Mouse (Mus musculus) CD4-positive, CD25-positive, alpha-beta regulatory T cell, adult 4 months (primary cell): Measurements from ENCODE around the gene Ccng2. TPM values are rescaled to one million over a fixed set of nuclear protein-coding genes. Genes with fewer than 3 reads are reported as not detected.

Source experiments
- ATAC-seq: one replicate; pipeline ENCODE4 v1.8.0; 2017
- polyA plus RNA-seq, 2 experiments: library from polyadenylated mRNA; unstranded; fragments of 100-300 nt; shearing (Covaris generic); gene quantifications; one replicate each; pipeline ENCODE4 v1.2.1; 2017

Ccng2 gene
- polyA plus RNA-seq, result 10 to 100 TPM; 19.3 to 30.6 TPM

DNA sequence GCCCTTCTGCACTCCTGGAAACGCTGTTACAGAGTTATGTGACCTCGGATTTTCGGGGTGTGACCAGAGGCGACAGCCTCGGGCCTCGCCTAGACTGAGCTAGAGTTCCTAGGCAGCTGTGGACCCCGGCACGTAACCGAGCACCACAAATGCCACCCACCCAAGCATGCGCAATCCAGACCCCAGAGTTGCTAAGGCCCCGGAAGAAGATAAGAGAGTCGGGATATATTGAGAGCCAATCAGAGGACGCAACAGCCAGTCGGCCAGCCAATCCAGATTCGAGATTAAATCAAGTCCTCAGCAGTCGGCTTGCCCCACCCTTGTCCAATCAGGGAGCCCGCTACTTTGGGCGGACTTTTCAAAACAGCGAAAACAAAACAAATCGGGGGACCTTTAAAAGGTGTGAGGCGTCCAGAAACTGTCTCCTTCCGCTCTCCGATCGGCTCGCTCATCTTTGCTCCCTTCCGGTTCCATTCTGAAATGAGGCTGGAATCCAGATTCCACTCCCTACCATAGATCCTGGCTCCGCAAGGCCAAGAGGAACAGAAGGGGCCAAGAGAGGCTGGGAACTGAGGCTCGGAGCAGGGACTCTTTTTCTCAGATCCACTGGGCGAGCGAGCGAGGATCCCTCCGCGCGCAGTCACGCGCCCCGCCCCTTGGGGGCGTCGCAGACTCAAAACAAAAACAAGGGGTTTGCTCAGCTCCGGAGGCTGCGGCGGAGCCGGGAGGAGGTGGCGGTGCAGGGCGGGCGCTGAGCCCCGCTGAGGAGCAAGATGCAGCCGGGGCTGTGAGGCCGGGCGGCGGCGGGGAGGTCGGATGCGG lies at the start of gene Ccng2:
Gene Ccng2, plus strand, starts transcription at position 375 of the 822 bp plus-strand sequence.
- ATAC-seq, result peak; percentile 74

DNA sequence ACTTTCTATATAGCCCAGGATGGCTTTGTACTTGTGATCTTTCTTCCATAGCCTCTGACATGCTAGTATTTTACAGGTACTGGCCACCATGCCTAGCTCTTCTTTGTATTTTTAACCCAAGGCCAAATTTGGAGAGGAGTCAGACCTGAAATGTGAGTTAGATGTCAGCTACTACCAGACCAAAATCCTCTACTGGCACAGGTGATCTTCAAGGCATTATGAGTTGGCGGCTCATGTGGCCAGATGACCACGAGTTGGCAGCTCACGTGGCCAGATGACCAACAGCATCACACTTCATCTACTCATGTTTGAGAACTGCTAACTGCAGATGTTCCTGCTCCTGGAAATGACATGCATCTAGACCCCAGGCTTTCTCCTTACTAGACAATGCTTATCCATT lies 48.7 kb upstream of the Ccng2 start:
- no peak for ATAC-seq

DNA sequence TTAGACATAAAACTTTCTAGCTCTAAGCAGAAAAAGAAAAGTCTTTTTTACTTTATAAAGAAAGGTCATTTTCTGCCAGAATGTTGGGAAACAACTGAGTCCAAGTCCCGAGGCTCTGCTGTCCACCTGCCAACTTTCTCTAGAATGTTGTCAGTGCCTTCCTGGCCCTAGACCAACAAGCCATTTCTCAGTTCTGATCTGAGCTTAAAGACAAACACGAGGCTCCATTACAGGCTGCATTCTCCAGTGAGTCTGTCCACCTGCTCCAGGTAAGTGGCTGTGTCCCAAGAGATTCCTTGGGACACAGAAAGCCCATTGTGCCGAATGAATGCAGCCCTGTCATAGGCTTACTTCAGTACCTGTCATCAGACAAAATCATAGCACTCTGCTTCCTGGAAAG lies 45.4 kb upstream of the Ccng2 start:
- no peak for ATAC-seq

GRCm38 (mm10) chr5:93224549-93224948 lies 42.5 kb upstream of the Ccng2 start:
- ATAC-seq, result no peak

- ATAC-seq, result no peak
These were observed 39.9 kb upstream of the Ccng2 start for GRCm38 (mm10) chr5:93227157-93227556.

- peak; percentile 77 for ATAC-seq
These were observed 37.5 kb upstream of the Ccng2 start for GRCm38 (mm10) chr5:93229527-93229926.

DNA sequence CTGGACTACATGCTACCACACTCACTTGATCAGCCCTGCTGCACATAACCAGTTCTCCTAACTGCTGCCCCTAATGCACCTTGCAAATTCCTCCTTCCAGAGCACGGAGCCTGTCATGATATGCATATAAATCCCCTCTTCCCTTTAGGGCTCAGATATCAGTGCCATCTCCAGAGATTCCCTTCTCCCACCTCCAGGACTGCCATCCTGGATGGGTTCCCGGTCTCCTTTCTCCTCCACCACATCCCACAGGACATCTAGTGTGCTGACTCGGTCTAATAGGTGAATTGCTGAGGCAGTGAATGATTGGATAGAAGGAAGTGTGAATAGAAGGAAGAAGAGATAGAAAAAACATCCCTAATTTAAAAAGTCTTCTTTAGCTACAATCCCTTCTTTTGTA lies 35.3 kb upstream of the Ccng2 start:
- ATAC-seq, result no peak

DNA sequence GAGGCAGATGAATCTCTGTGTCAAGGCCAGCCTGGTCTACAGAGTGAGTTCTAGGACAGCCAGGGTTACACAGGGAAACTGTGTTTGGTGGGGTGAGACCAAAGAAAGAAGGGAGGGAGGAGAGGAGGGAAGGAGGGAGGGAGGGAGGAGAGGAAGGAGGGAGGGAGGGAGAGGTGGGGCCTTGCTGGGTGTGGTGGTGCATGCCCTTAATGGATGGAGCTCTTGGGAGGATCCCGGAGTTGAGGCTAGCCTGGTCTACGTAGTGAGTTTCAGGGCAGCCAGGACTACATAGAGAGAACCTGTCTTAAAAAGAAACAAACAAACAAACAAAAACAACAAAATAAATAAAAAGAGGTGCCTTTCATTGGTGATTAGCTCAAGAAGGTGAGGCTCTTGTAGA lies 34.2 kb upstream of the Ccng2 start:
- ATAC-seq, result no peak

DNA sequence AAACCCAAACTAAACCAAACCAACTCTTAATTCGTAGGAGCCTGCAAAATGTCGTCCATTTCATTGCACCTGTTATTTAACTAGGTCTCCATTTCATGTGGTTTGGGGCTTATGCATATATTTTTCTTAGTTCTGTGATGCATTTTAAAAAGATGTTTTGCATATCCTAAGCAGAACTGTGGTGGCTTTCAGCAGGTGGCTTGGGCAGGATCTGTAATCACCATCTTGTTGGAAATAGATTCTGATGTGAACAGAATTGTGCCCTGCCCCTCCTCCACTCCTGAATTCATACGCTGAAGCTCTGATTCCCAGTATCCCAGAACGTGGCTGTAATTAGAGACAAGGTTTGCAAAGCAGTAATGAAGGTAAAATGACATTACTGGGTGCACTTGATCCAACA lies 32.9 kb upstream of the Ccng2 start:
- ATAC-seq, result no peak

DNA sequence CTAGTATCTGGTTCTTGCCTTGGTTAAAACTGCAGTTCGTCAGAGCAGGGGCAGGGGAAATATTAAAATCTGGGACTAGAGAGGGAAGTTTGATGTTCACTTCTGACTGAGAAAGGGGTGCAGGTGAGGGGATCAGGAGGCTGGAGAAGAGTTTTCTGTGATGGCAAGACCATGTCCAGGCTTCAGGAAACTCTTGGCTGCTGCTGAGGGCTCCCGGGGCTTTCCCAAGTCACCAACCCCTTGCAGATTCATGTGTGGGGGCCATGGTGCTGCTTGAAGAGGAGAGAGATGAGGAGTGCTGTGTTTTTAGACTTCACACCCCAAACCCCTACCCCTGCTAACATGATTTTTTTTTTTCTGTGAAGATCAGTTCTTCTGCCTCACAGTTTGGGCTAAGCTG lies 32.5 kb upstream of the Ccng2 start:
- ATAC-seq, result no peak

DNA sequence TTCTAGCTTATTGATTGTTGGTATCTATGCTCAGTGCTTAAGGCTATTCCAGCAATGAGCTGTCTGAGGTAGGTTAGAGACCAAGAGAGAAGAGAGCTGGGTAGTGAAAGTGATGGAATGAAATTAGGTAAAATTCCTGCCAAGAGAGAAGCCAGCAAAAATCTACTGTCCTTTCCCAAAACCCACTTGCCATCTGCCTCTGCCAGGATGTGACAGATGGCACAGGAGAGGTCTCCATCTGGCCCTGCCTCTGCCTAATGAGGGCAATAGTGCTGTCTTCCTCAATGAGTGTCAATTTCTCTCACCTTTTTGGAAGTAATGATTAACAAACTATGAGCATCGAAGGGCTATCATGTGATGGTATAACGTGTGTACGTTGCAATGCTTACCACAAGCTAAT lies 31.2 kb upstream of the Ccng2 start:
- no peak for ATAC-seq

DNA sequence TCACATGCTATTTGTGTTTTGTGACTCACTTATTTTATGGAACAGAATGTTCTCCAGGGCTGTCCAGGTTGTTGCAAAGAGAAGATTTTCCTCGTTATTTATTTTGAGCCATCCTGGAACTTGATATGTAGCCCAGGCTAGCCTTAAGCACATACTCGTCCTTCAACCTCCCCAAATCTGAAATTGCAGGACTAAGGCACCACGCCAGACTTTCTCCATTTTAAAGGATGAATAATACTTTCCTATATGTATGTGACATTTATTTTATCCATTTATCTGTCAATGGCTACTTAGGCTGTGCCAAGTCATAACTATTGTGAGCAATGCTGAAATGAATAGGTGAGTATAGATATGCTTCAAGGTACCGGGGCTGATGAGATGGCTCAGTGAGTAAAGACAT lies 30.5 kb upstream of the Ccng2 start:
- ATAC-seq, result no peak

- ATAC-seq, result no peak
These were observed 27.2 kb upstream of the Ccng2 start for GRCm38 (mm10) chr5:93239590-93240544.

- no peak for ATAC-seq
These were observed 21.8 kb upstream of the Ccng2 start for GRCm38 (mm10) chr5:93245280-93245679.

DNA sequence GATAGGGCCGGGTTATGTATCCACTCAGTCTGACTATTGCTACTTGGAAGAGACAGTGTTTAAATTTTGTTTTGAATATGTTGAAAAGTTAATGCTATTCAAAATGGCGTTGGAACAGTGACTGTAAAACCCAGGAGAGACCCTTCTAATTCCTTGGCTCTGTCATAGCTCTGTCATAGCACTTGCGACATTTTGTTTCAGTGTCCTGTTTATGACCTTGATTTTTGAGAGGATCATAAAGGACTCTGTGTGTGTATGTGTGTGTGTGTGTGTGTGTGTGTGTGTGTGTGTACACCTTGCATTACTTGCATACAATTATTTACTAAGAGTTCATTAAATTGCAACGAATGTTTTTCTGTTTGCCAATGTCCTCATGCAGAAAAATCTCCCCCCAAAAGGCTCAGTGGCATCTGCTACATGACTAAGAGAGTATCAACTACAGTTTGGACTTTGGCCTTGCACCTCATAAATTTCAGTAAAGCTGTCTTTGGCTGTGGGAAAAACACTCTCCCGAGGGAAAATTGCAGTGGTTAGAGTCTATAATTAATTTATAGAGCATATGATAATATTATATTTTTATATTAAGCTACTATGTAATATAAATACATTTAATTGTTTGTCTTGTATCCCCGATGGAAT lies 17.0 kb upstream of the Ccng2 start:
- ATAC-seq, result no peak

DNA sequence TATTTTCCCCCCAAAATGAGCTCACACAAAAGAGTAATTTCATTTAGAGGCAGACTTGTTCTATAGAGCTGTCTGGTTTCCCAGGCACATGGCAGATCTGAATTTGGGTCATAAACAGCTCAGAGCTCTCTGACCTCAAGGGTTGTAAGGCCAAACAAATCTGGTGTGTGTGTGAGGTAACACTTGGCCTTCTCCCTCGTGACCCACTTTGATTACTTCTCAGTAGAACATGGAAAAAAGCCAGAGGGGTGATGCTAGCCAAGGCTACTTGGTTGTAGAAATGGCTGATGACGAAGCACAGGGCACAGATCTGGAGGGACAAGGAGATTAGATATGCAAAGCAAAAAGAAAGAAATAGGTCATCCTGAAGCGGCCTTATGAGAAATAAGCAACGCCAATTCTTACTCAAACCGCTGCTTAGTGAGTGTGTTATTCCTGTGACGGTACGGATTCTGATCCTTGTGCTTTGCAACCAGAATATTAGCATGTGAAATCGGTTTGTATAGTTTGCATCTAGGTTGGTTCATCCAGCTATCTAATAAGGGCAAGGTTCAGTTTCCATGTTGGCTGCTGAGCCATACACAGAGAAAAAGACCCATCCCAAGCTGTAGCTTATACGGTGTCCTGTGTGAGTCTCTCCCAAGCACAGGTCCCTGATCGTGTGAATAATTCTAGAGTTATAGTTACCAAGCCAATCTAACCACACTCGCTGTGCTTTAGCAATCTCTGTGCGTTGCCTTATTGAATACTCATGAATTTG lies 15.9 kb upstream of the Ccng2 start:
- ATAC-seq, result no peak

- peak; percentile 49 for ATAC-seq
These were observed 11.2 kb upstream of the Ccng2 start for GRCm38 (mm10) chr5:93255759-93256265.

DNA sequence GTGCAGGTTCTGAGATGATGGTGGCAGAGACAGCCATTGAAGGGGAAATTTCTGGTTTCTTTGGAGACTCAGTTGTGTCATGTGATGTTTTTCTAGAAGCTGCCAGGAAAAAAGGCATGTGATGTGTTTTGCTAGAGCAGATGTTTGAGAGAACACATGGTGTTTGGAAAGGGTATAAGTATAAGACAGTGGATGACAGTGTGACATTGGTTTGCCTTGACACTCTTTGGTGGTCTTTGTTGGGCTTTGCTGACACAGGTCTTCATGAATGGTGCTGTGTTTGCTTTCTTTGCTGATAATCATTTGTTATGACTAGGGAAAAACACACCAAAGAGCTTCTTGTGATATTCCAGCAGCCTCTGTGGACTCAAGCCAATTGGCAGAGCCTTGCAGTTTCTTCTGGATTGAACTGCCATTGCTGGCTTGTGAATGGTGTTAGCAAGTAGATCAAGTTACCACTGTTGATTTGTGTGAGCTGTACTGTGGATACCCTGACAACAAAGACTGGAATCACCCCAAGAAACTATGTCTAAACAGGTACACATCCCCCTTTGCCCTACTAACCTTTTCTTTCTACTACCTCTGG lies 10.1 kb upstream of the Ccng2 start:
- ATAC-seq, result no peak

GRCm38 (mm10) chr5:93259349-93259748 lies 7.7 kb upstream of the Ccng2 start:
- no peak for ATAC-seq

- no peak for ATAC-seq
These were observed 6.1 kb upstream of the Ccng2 start for GRCm38 (mm10) chr5:93260983-93261382.

GRCm38 (mm10) chr5:93262751-93263150 lies 4.3 kb upstream of the Ccng2 start:
- ATAC-seq, result no peak
